Mouse (Mus musculus) adrenal gland, postnatal 14 days (tissue): ENCODE results near the gene Polr2h. TPM values are rescaled to one million over a fixed set of nuclear protein-coding genes. Genes with fewer than 3 reads are reported as not detected.
"Not testable (repeated sequence)": the region's sequence is repeated elsewhere in the genome, so short reads cannot be mapped to it uniquely, and the experiment has no call there.

Source experiments
- DNase-seq: peaks from one replicate; pipeline ENCODE4 v3.0.0; 2021; ENCODE audit warnings: mixed read lengths
- long read RNA-seq, 2 experiments: library from polyadenylated mRNA; stranded (forward); transcript quantifications; one replicate each; pipeline ENCODE4 v2.0.0; 2021
- total RNA-seq: library from RNA; stranded (reverse); gene quantifications from 2 replicates; pipeline ENCODE4 v1.2.3, GENCODE M21; 2021

The Polr2h gene
- total RNA-seq: 33.1 and 34.3 TPM in 2 replicates
- long read RNA-seq, experiment 1, transcript Polr2h-201 (5 exons, 950 nt): major isoform, 32 of 39 reads
- long read RNA-seq, experiment 1, partial matches to known transcripts: 3 of 39 reads
- long read RNA-seq, experiment 1, other reads (novel, unspliced or antisense): 1 of 39 reads
- long read RNA-seq, experiment 2, transcript Polr2h-201 (5 exons, 950 nt): major isoform, 32 of 35 reads
- long read RNA-seq, experiment 2, partial matches to known transcripts: 2 of 35 reads
- long read RNA-seq, experiment 2, other reads (novel, unspliced or antisense): 1 of 35 reads

- DNase-seq: peak; percentile 99
Observed at GRCm38 (mm10) chr16:20717181-20717977, at the start of gene Polr2h, which contains the start of gene Clcn2. Gene Polr2h, plus strand, starts transcription at chr16:20717665. Gene Clcn2, minus strand, starts transcription at chr16:20717746.

- DNase-seq: not testable (repeated sequence)
Observed at GRCm38 (mm10) chr16:20668013-20668412, 49.5 kb upstream of the Polr2h start, which contains the start of gene Eif4g1. Gene Eif4g1, plus strand, starts transcription at chr16:20668313.

DNA sequence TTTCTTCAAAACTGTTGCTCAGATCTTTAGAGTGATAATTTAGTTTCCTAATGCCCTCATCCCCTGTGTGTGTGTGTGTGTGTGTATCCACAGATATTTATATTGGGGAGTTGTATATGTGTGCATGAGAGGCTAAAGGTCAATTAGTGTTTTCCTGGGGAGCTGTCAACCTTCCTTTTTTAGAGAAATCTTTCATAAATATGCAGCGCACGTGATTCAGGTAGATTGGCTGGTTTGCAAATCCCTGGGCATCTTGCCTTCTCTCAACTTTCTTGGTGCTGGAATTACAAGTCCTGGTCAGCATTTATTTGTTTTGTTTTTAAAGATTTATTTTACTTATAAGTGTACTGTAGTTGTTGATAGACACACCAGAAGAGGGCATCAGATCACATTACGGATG lies 47.2 kb upstream of the Polr2h start:
- no peak for DNase-seq

GRCm38 (mm10) chr16:20671886-20672285 lies 45.6 kb upstream of the Polr2h start:
- no peak for DNase-seq

DNA sequence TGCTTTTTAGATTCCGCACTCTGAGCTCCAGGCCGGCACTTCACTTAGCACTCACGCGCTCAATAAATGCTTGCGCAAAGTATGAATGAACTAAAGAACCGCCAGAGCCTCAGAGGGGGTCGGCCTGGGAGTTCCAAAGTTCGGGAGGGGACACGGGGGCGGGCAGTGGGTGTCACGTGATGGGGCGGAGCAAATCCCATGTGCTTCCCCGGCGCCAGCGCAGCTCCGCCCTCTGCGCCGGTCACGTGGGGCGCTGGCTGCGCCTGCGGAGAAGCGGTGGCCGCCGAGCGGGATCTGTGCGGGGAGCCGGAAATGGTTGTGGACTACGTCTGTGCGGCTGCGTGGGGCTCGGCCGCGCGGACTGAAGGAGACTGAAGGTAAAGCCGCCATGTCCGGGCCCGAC lies 45.0 kb upstream of the Polr2h start:
- DNase-seq: peak; percentile 98

DNA sequence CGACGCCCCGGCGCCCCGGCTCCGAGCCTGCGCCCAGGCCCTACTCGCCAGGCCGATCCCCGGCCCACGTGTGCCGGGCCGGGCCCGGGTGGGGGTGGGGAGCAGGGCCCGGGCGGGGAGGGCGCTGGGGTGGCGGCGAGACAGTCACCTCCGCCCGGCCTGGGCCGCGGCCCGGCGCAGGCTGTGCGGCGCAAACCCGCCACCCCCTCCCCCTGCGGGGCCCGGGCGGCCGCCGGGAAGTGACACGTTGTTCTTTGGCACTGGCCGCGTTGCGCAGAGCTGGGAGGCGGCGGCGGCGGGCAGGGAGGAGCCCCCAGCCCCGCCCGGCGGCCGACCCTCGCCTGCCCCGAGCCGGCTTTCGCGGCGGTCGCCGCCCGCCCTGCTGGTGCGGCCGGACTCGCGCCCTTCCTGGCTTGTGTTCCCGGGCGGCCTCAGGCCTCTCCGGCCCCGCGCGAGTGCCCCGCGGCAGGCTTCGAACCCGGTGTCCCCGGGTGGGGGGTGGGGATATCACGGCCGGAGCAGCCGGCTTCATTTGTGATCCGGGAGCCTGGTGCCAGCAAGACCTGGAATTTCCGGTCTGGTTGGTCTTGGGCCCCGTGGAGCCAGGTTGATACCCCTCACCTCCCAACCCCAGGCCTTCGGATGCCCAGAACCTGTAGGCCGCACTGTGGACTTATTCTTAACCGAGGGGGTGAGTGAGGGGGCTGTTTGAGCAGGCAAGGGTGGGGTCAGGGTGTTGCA lies 44.3 kb upstream of the Polr2h start:
- peak; percentile 87 for DNase-seq

- peak; percentile 78 for DNase-seq
Observed at GRCm38 (mm10) chr16:20673706-20674303, 43.7 kb upstream of the Polr2h start.

- no peak for DNase-seq
Observed at GRCm38 (mm10) chr16:20675213-20675612, 42.3 kb upstream of the Polr2h start.

- DNase-seq: no peak
Observed at GRCm38 (mm10) chr16:20676702-20677101, 40.8 kb upstream of the Polr2h start.

DNA sequence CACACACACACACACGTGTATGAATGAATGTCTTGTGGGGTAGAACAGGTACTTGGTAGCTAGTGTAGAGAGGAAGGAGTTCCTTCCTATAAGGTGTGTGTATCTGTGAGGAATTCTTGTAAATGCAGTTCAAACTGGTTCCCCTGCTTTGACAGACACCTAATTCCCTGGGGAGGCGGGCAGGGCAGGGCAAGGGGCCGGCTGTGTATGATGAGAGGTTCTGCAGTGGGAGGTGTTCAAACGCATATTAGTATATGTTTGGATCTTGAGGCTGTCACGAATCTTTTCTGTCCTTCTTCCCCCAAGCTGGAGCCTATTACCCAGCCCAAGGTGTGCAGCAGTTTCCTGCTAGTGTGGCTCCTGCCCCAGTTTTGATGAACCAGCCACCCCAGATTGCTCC lies 40.1 kb upstream of the Polr2h start:
- no peak for DNase-seq

- peak; percentile 97 for DNase-seq
Observed at GRCm38 (mm10) chr16:20677974-20678675, 39.3 kb upstream of the Polr2h start.

GRCm38 (mm10) chr16:20690774-20691173 lies 26.7 kb upstream of the Polr2h start:
- no peak for DNase-seq

- DNase-seq: no peak
Observed at GRCm38 (mm10) chr16:20691617-20692016, 25.8 kb upstream of the Polr2h start.

- DNase-seq: no peak
Observed at GRCm38 (mm10) chr16:20692241-20692965, 25.1 kb upstream of the Polr2h start.

- DNase-seq: peak; percentile 93
Observed at GRCm38 (mm10) chr16:20693111-20693701, 24.3 kb upstream of the Polr2h start, which contains the start of gene Fam131a. Gene Fam131a, plus strand, starts transcription at chr16:20693241.

GRCm38 (mm10) chr16:20694781-20695180 lies 22.7 kb upstream of the Polr2h start:
- DNase-seq: peak; percentile 37

DNA sequence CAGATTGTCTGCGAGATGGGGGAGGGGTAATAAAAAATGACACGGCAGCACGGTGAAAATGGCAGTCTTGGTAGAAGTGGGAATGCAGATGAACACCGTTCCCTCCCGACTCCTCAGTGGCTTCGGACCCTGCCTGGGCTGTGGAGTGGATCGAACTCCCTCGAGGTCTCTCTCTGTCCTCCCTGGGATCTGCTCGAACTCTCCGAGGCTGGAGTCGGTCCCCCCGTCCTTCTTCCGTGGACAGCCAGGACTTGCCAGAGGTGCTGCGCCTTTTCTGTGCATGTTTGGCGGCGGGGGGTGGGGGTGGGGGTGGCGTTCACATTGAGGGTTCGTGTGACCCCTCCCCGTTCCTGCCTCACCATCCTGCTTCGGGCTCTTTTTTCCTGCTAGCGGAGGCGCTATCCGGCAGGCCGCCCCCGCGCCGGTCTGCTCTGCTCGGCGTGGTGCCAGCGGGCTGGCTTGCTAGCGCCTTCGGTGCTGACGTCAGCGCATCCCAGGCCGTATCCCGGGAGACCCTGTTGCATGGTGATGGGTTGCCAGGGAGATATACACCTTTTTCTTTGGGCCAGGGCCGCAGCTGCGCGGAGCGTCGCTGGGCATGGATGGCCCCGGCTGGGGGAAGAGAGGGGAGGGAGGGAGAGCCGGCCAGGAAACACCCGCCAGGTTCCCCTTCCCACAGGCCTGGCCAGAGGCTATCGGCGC lies 21.7 kb upstream of the Polr2h start:
- DNase-seq: peak; percentile 91

DNA sequence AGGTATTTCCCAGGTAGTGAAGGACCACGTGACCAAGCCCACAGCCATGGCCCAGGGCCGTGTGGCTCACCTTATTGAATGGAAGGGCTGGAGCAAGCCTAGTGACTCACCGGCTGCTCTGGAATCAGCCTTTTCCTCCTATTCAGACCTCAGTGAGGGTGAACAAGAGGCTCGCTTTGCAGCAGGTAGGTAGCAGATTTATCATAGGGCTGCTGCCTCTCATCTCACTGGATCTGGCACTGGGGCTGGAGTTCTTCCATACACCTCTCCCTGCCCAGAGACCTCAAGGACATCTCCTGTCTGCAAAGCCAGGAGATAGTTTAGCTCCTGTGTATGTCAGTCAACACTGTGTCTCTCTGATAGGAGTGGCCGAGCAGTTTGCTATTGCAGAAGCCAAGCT lies 18.2 kb upstream of the Polr2h start:
- DNase-seq: no peak

GRCm38 (mm10) chr16:20700036-20700435 lies 17.4 kb upstream of the Polr2h start:
- no peak for DNase-seq

GRCm38 (mm10) chr16:20701316-20701715 lies 16.1 kb upstream of the Polr2h start:
- no peak for DNase-seq
